Mouse (Mus musculus): Measurements from ENCODE around the gene Podn. TPM values are rescaled to one million over a fixed set of nuclear protein-coding genes. Genes with fewer than 3 reads are reported as not detected.

Gene Podn
- total RNA-seq, 2 experiments from 2014 or later, result 8.7 to 10.4 TPM

DNA sequence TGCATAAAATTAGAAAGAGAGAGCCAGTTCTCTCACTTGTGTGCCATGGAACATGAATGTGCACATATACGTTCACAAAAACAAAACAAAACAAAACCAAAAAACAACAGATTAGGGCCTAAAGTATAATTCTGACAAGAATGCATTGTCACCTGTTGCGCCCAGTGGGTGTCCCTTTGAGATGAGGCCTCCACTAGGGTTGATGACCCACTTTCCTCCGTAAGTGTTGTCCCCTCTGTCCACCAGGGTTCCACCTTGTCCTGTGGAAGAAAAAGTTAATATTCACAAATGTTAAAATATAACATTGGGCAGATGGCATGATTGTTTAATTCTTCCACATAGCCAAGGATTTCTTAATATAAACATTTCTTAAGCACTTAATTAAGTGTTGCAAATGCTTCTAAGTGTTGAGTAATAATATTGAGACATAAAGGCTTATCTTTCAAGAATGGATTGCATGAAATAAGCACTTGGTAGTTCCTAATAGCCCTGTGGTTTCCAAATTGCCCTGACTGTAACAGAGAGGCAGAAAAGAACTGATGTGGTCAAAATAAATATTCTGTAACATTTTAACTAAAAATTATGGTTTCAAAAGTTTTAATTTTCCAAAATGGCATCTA lies 21.9 kb downstream of the Podn start:
- DNase-seq (ENCODE audit: extremely low spot score in 1 of 2, low spot score in 2 of 2), result no peak
- Histone ChIP-seq H3K27ac (no peak overlapping the region), H3K4me3 (no peak overlapping the region)
- no peak for TF ChIP-seq CTCF (IDR thresholded peaks at IDR 0.05)
- intact Hi-C loops (cut with DNase I), result loop anchor here (5.0 kb wide), 1 partner anchor 253 kb away; the partner anchor contains the start of gene Coa7

DNA sequence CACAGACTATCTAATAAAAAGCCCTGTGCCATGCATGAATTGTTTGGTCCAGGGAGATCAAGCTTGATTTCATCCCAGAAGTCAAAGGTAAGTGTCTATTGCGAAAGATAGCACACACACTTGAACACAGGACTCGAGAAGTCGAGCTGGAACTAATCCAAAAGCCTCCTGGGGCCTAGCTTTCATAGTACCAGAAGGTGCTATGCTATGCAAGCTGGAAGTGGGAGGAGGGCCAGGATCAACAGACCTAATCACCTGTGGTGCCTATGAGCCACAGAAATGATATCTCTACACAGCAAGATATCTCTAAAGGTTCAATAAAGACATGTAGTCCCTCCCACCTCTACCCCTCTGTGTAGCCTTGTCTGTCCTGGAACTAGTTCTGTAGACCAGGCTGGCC lies 24.2 kb downstream of the Podn start:
- intact Hi-C loops (cut with DNase I), result loop anchor here (5.0 kb wide), 1 partner anchor 255 kb away; the partner anchor contains the start of gene Coa7
- DNase-seq (ENCODE audit: extremely low spot score in 1 of 2, low spot score in 2 of 2), result no peak
- Histone ChIP-seq H3K4me3 (no peak overlapping the region), H3K27ac (no peak overlapping the region)
- TF ChIP-seq CTCF (IDR thresholded peaks at IDR 0.05), result no peak

DNA sequence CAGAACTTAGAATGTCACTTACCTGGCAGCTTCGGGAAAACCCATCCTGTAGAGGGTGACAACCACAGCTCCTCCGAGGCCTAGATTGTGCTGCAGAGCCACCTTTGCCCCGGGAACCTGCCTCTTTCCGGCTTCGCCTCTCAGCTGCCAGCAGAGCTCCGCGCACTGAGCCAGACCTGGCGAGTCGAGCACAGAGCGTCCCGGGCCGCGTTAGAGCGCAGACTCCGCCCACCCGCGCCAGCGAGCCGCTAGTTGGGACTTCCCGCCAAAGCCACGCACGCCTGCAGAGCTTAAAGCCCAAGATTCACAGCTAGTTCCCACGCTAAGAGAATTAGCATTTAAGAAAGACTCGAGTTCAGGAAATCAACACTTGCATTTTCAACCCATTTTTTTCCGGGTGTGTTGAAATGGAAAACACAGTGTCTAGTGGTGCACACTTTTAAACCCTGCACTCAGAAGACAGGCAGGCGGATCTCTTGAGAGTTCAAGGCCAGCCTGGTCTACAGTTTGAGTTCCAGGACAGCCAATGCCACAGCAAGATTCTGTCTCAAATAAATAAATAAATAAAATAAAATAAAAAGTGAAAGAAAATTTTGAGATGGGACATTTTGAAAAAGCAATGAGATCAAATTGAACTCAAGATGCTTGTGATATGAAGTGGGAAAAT lies 24.9 kb downstream of the Podn start:
- H3K4me3 ChIP-seq, result peak overlapping the region; percentile 53
- intact Hi-C loops (cut with DNase I), result loop anchor here (2.0 to 5.0 kb wide), 2 partner anchors 39 to 256 kb away; partner anchors contain the start of gene Coa7
- DNase-seq (ENCODE audit: extremely low spot score in 1 of 2, low spot score in 2 of 2), result peak; percentile 91 to 92
- H3K27ac ChIP-seq, result peak overlapping the region; percentile 58; the same call in 1 of the 2 replicates
- TF ChIP-seq CTCF (IDR thresholded peaks at IDR 0.05), result no peak; the same call in 1 of the 2 replicates

DNA sequence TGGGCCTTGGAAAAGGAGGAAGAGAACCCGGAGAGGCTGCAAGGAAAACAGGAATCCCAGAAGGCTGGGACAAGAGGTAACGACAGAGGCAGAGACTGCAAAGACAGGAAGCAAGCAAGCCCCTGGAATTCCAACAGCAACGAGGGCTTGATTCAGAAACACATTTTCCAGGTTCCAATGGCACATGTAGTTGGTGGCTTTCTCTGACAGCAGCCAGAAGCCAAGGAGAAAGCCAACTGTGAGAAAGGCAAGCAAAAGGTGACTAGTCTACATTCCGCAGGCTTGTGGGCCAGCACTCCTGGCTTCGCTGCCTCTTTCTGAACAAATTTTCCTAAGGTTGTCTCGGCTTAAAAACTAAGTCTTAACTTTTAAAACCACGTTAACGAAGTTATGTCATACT lies 25.5 kb downstream of the Podn start:
- Histone ChIP-seq H3K27ac (peak overlapping the region; percentile 58; the same call in 1 of the 2 replicates), H3K4me3 (peak overlapping the region; percentile 53)
- DNase-seq (ENCODE audit: extremely low spot score in 1 of 2, low spot score in 2 of 2), result no peak
- intact Hi-C loops (cut with DNase I), result loop anchor here (1.0 to 5.0 kb wide), 3 partner anchors 38 to 257 kb away; partner anchors contain the start of gene Coa7
- no peak for TF ChIP-seq CTCF (IDR thresholded peaks at IDR 0.05)

DNA sequence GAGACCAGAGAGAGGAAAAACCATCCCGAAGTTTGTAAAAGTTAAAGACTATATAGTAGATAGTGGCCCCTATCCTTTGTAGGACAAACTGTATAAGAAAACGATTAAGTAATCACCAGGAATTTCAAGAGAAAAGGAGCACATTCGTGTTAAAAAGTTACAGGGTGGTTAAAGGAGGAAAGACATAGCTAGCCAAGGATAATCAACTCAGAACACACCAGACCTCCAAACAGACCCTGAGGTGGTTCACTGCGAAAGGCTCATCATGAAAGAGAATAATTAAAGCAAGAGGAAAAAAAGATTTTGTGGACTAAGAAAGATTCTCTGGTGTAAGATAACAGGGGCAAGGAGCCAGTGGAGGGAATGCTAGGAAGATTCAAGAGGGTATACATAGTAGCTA lies 26.0 kb downstream of the Podn start:
- intact Hi-C loops (cut with DNase I), result loop anchor here (1.0 to 5.0 kb wide), 3 partner anchors 37 to 257 kb away; partner anchors contain the start of gene Coa7
- TF ChIP-seq CTCF (IDR thresholded peaks at IDR 0.05), result no peak
- Histone ChIP-seq H3K4me3 (peak overlapping the region; percentile 53), H3K27ac (no peak overlapping the region; the same call in 1 of the 2 replicates)
- DNase-seq (ENCODE audit: extremely low spot score in 1 of 2, low spot score in 2 of 2), result no peak

DNA sequence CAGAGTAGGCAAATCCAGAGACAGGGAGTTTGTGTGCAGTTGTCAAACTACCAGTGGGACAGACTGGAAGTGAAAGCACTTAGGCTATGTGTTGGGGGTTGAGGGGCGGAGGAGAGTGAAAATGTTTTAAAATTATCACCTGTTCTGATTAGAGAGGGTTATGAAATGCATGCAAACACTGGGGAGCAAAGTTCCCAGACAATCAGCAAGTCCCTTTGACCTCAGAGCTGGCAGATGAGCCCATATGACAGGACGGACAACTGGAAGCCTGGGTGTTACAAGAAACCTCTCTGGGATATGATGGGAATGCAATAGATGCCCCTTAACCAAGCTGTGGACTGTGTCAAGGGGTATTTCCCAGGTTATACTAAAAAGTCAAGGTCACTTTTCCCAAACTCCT lies 28.2 kb downstream of the Podn start:
- H3K27ac ChIP-seq, result no peak overlapping the region
- no peak for DNase-seq (ENCODE audit: extremely low spot score in 1 of 2, low spot score in 2 of 2)
- intact Hi-C loops (cut with DNase I), result no loop called here
- no peak for TF ChIP-seq CTCF (IDR thresholded peaks at IDR 0.05)
- no peak overlapping the region for H3K4me3 ChIP-seq

DNA sequence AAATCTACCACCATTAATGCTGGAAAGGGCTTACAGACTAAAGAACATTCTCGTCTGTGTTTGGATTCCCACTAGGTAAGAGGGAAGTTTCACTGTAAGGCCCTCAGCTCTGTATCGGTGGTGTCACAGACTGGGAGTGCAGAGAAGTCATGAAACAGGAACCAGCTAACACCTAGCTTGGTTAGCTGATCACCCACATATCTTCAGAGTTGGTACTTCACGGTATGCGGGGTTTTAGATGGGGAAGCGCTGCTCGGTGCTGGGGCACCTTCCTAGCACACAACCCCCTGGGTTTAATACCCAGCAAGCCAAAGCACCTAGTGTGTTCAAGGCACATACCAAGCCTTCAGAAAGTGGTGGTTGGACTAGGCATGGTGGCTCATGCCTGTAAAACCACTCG lies 29.0 kb downstream of the Podn start:
- no peak for DNase-seq (ENCODE audit: extremely low spot score in 1 of 2, low spot score in 2 of 2)

DNA sequence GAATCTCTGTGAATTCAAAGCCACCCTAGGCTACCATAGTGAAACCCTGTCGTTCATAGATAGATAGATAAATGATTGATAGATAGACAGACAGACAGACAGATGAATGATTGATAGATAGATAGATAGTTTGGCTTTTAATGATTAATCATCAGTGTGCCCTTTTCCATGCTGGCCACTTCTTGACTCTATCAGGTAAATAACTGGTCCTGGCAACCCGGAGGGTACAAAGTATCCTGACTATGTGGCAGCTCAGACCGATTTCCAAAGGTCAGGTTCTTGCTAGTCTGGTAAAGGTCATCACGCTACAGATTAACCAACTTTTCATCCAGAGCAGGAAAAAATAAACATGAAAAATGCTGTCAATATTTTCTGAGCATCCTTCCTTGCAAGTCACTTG lies 29.7 kb downstream of the Podn start:
- intact Hi-C loops (cut with DNase I), result no loop called here
- H3K4me3 ChIP-seq, result no peak overlapping the region
- DNase-seq (ENCODE audit: extremely low spot score in 1 of 2, low spot score in 2 of 2), result no peak
- TF ChIP-seq CTCF (IDR thresholded peaks at IDR 0.05), result no peak
- H3K27ac ChIP-seq, result no peak overlapping the region

More for the DNA sequence above, 29.0 kb downstream of the Podn start:
- Histone ChIP-seq H3K4me3 (no peak overlapping the region), H3K27ac (no peak overlapping the region)
- intact Hi-C loops (cut with DNase I), result no loop called here
- no peak for TF ChIP-seq CTCF (IDR thresholded peaks at IDR 0.05)

DNA sequence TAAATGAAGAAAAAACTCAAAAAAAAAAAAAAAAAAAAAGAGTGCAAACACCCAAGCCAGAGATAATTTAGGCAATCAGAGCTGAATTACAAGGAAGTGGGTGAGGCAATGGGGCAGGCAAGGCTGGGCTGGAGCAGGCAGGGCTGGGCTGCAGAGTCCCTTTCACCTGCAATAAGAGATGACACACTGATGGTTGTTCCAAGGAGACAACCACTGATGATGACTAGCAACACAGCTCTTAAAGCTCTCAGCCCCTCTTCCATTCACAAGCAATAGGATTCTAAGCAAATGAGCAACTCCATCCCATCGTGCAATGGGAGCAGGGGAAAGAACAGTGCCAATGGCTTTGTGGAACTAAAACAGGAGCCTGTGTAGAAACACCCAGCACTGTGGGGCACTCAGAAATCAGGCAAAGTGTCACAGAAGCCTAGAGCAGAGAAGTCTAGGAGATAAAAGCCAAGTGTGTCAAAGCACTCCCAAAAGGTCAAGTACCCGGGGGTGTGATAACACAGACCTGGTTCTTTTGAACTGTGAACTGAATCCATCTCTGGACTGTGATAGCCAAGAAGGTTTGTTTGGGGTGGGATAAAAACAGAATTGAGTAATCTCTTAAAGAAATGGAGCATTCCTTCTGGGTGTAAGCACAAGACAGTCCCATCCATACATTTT lies 30.9 kb downstream of the Podn start:
- intact Hi-C loops (cut with DNase I), result no loop called here
- DNase-seq (ENCODE audit: extremely low spot score in 1 of 2, low spot score in 2 of 2), result no peak
- TF ChIP-seq CTCF (IDR thresholded peaks at IDR 0.05), result no peak
- Histone ChIP-seq H3K4me3 (no peak overlapping the region), H3K27ac (no peak overlapping the region)

DNA sequence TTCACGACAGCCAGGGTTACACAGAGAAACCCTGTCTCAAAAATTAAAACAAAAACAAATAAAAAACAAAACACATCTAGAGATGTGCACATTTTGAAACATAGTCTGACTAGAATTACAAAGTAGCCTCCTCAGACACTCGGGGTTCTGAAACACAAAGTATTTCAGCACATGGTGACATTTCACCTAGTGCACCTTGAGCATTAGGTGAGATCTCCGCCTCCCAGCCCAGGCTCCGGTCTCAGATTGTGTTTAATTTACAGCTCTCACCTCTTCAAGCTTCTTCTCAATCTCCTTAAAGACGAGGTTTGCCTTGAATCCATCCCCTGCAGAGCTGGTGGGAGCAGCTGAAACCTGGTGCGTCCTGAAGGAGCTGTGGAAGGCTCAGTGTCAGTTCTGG lies 32.6 kb downstream of the Podn start:
- Histone ChIP-seq H3K4me3 (no peak overlapping the region), H3K27ac (no peak overlapping the region)
- no peak for TF ChIP-seq CTCF (IDR thresholded peaks at IDR 0.05)
- intact Hi-C loops (cut with DNase I), result no loop called here
- no peak for DNase-seq (ENCODE audit: extremely low spot score in 1 of 2, low spot score in 2 of 2)

DNA sequence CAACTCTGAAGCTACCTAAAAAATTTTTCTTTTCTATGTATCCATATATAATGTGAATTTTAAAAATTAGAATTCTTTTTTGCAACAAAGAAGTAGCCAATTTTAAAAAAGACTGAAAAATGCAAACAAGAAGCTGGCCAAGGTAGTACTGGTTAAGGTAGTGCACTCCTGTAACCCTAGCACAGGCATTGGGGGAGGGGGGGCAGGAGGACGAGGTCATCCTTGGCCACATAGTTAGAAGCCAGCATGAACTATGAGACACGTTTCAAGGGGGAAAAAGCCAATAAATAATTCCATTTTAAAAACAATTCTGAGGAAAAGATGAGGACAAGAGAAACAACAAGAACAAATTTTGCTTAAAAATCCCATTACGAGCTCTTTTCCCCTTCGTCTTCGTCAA lies 33.7 kb downstream of the Podn start:
- no peak overlapping the region for H3K4me3 ChIP-seq
- intact Hi-C loops (cut with DNase I), result no loop called here
- DNase-seq (ENCODE audit: extremely low spot score in 1 of 2, low spot score in 2 of 2), result no peak
- no peak for TF ChIP-seq CTCF (IDR thresholded peaks at IDR 0.05)
- H3K27ac ChIP-seq, result no peak overlapping the region

DNA sequence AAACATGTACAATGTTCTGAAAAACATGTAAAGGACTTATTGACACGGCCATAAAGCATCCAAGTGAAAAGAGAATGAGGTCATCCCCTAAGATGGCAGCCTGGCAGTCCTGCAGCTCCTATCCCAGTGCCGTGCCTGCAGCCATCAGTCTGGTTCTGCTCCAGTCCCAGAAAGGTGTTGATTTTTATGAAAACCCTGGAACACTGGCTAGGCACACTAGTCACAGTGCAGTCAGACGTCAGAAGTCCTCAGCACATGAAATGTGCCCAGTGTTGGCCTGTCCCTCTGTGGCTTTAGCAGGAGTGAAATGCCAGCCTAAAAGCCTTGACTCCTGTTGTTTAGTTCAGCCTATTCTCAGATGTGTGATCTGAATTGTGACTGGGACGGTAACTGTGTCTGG lies 35.5 kb downstream of the Podn start:
- H3K27ac ChIP-seq, result peak overlapping the region; percentile 90
- no peak for DNase-seq (ENCODE audit: extremely low spot score in 1 of 2, low spot score in 2 of 2)
- H3K4me3 ChIP-seq, result no peak overlapping the region
- no peak for TF ChIP-seq CTCF (IDR thresholded peaks at IDR 0.05)
- intact Hi-C loops (cut with DNase I), result loop anchor here (1.0 kb wide), 1 partner anchor 123 kb away; no protein-coding TSS in a partner anchor
